Comparison of ENCODE assay signal across 12 mouse cellular contexts in genomic region chr12:56694936-56695335, GRCm38 (mm10). TPM values are rescaled to one million over a fixed set of nuclear protein-coding genes. Genes with fewer than 3 reads are reported as not detected.
DNase-seq lines count a peak whose midpoint lies in the region; ATAC-seq and TF ChIP-seq lines count a peak whose summit lies in the region.
"Had no signal": no experiment of that assay in that cellular context is flagged by ENCODE, and none has a peak within 500 bp of the region (broad histone marks: within the 10 kb centered on the region; RNA-seq: fewer than 3 reads in every experiment).

No protein-coding gene starts in this region.

- no peaks in the 10 kb centered on the region for H3K36me3 ChIP-seq in heart, embryonic 11.5 days (ENCODE audit: control insufficient read depth, insufficient read depth, low read length)
- H3K36me3 ChIP-seq in thymus, adult 2 months (ENCODE audit: control insufficient read depth, insufficient read depth, low read length) = no peaks in the 10 kb centered on the region
- H3K36me3 ChIP-seq in limb, embryonic 15.5 days = no peaks in the 10 kb centered on the region

- no peak overlapping the region for H3K27ac ChIP-seq in heart, embryonic 11.5 days (ENCODE audit: low read depth, low read length)
- H3K27ac ChIP-seq in thymus, adult 2 months (ENCODE audit: control insufficient read depth, insufficient read depth, low read length) = no peak overlapping the region; the same call in 1 of the 2 replicates
- no peak overlapping the region for H3K27ac ChIP-seq in limb, embryonic 15.5 days
- H3K27ac ChIP-seq in cerebellum, adult 2 months (ENCODE audit: insufficient read depth, low read length) = no peak overlapping the region

- no peak overlapping the region for H3K9ac ChIP-seq in heart, embryonic 11.5 days (ENCODE audit: low read depth, low read length)
- H3K9ac ChIP-seq in limb, embryonic 15.5 days = no peak overlapping the region

- 0 out of 2 replicates have a peak, but pooled peaks have one; percentile 23 for ATAC-seq in heart, embryonic 11.5 days (replicated peaks; ENCODE audit: insufficient number of reproducible peaks, low FRiP score, low TSS enrichment)
- no peak for ATAC-seq in limb, embryonic 15.5 days (ENCODE audit: insufficient number of reproducible peaks, low FRiP score, low TSS enrichment, low read depth)
- no peak for ATAC-seq in megakaryocyte, adult 5-6 weeks (ENCODE audit: poor library complexity, severe bottlenecking)

- peaks cover 20% of the 10 kb centered on the region for H3K4me1 ChIP-seq in heart, embryonic 11.5 days (ENCODE audit: control insufficient read depth, insufficient read depth, low read length)
- no peaks in the 10 kb centered on the region for H3K4me1 ChIP-seq in thymus, adult 2 months (replicated peaks; ENCODE audit: control insufficient read depth, insufficient read depth, low read length)
- peaks cover 47% of the 10 kb centered on the region for H3K4me1 ChIP-seq in limb, embryonic 15.5 days
- H3K4me1 ChIP-seq in cerebellum, adult 2 months (ENCODE audit: control insufficient read depth, insufficient read depth, low read length) = 0 out of 2 replicates have a peak, but pooled peaks cover 6% of the 10 kb centered on the region

- no peak for TF ChIP-seq CTCF in thymus, adult 2 months (IDR thresholded peaks at IDR 0.05; ENCODE audit: borderline replicate concordance, control insufficient read depth, extremely low read depth, insufficient read depth, low read length, poor library complexity)
- TF ChIP-seq CTCF in cerebellum, adult 2 months (IDR thresholded peaks at IDR 0.05; ENCODE audit: borderline replicate concordance, insufficient read depth, low read depth, low read length) = no peak

- TF ChIP-seq POLR2A in thymus, adult 2 months (IDR thresholded peaks at IDR 0.05; ENCODE audit: control insufficient read depth, extremely low read depth, insufficient read depth, low read length, poor library complexity) = no peak
- no peak for TF ChIP-seq POLR2A in cerebellum, adult 2 months (IDR thresholded peaks at IDR 0.05; ENCODE audit: borderline replicate concordance, insufficient read depth, low read length)

- peak overlapping the region; percentile 80 for H3K4me2 ChIP-seq in heart, embryonic 11.5 days
- peak overlapping the region; percentile 60 for H3K4me2 ChIP-seq in limb, embryonic 15.5 days

- no peaks in the 10 kb centered on the region for H3K9me3 ChIP-seq in heart, embryonic 11.5 days (replicated peaks; ENCODE audit: control insufficient read depth, low read length)
- no peaks in the 10 kb centered on the region for H3K9me3 ChIP-seq in limb, embryonic 15.5 days

- no peak for DNase-seq in heart, postnatal 36 days
- DNase-seq in thymus, adult 2 months = no peak
- DNase-seq in thymus, adult 18-20 months = no peak
- no peak for DNase-seq in cerebellum, adult 2 months
- DNase-seq in left cerebral cortex, adult 18-20 months (ENCODE audit: low spot score in 2 of 2) = no peak

- intact Hi-C loops in heart, postnatal 36 days (cut with DNase I) = loop anchor here (5.0 kb wide), 1 partner anchor 847 kb away; no protein-coding TSS in a partner anchor

- peaks cover 96% of the 10 kb centered on the region for H3K27me3 ChIP-seq in heart, embryonic 11.5 days (ENCODE audit: control insufficient read depth, insufficient read depth, low read length)
- H3K27me3 ChIP-seq in thymus, adult 2 months (ENCODE audit: control insufficient read depth, insufficient read depth, low read length) = peaks cover 17% of the 10 kb centered on the region
- H3K27me3 ChIP-seq in limb, embryonic 15.5 days = peaks cover 91% of the 10 kb centered on the region
- H3K27me3 ChIP-seq in cerebellum, adult 2 months (ENCODE audit: control insufficient read depth, insufficient read depth, low read length) = peaks cover 15% of the 10 kb centered on the region; the same call in 1 of the 2 replicates

- H3K4me3 ChIP-seq in heart, embryonic 11.5 days (ENCODE audit: low read depth, low read length) = peak overlapping the region; percentile 43
- H3K4me3 ChIP-seq in thymus, adult 2 months (ENCODE audit: control insufficient read depth, insufficient read depth, low read length) = peak overlapping the region; percentile 6; the same call in 1 of the 2 replicates
- peak overlapping the region; percentile 42 for H3K4me3 ChIP-seq in limb, embryonic 15.5 days
- H3K4me3 ChIP-seq in cerebellum, adult 2 months (replicated peaks; ENCODE audit: insufficient read depth, low read depth, low read length) = no peak overlapping the region

- 4% methylated on average over 11 of the region's 11 CpGs for WGBS in heart, embryonic 11.5 days (ENCODE audit: insufficient replicate concordance)
- 9% methylated on average over 11 of the region's 11 CpGs for WGBS in thymus, adult 2 months
- 4% methylated on average over 11 of the region's 11 CpGs for WGBS in limb, embryonic 15.5 days
- 2% methylated on average over 11 of the region's 11 CpGs for WGBS in cerebellum, adult 2 months

RNA-seq across cellular contexts. Expression of gene Pax9, which starts 3.4 kb away (rescaled TPM):
- polyA plus RNA-seq in heart, embryonic 11.5 days (2014; fragmentation: Nextera tagmentation; extraction: Ambion mirVana) = 0.08 and 0.50 TPM in 2 replicates
- under 1 TPM; 0.08 to 0.25 TPM for total RNA-seq in heart, postnatal 36 days (2021)
- polyA plus RNA-seq in thymus, adult 2 months (2012; rRNA removed) = 13.8 and 15.2 TPM in 2 replicates
- polyA plus RNA-seq in limb, embryonic 15.5 days (2015; fragmentation: Nextera tagmentation; extraction: Ambion mirVana) = 3.4 and 4.3 TPM in 2 replicates
- polyA plus RNA-seq in cerebellum, adult 2 months (2012; rRNA removed) = not detected in 2 replicates
- total RNA-seq in left cerebral cortex, adult 18-20 months (2021) = not detected
- not detected in 2 replicates for total RNA-seq in megakaryocyte, adult 5-6 weeks (2015)
- not detected in 2 replicates for total RNA-seq in megakaryocyte, adult 5-6 weeks (2017)
- total RNA-seq: adrenal gland, adult 18-20 months; left cerebral cortex, postnatal 4 days had no signal
- polyA plus RNA-seq: cortical plate, adult 2 months; gonadal fat pad, adult 2 months had no signal
